Mouse (Mus musculus): ENCODE measurements around the gene Nmt1.

The Nmt1 gene

GRCm38 (mm10) chr11:103100361-103100760 lies 72.4 kb downstream of the Nmt1 start:
- TF ChIP-seq GATA4 (IDR thresholded peaks at IDR 0.05; ENCODE audit: insufficient replicate concordance, low read length): no peak

GRCm38 (mm10) chr11:103101481-103101865 lies 73.5 kb downstream of the Nmt1 start, which contains the start of the genes Plcd3 and Acbd4:
TSS of gene Plcd3 (minus strand) at chr11:103101658.
TSS of gene Acbd4 (plus strand) at chr11:103101682.
- TF ChIP-seq GATA4 (IDR thresholded peaks at IDR 0.05; ENCODE audit: insufficient replicate concordance, low read length): no peak

DNA sequence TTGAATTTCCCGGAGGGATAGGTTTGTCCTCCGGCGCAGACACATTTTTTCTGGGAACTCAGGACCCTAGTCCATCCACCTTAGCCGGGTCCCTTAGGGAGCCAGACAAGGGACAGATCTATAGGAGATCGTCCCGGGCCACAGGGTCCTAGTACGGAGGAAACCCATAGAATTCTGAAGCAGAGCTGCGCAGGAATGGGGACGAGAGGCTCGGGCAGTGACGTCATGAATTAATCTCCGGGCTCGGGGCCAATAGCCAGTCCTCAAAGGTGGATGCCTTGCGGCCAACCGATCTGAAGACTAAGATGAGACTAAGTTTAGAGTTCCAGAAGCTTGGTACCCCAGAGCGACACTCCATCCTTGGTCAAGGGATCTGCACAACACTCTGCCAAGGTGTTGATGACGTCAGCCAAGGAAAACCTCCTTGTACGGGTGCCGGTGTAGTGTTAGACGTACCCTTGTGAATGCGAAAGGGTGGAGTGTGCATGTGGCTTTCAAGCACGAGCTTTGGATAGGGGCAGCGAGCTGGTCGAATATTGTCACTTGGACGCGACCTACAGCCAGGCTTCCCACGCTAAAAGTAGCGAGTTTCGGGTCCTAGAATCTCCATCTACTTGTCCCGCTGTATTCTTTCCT lies 74.0 kb downstream of the Nmt1 start:
- TF ChIP-seq GATA4 (IDR thresholded peaks at IDR 0.05; ENCODE audit: insufficient replicate concordance, low read length): no peak

GRCm38 (mm10) chr11:103102725-103103349 lies 74.8 kb downstream of the Nmt1 start:
- peak; percentile 39; the same call in 1 of the 2 replicates for TF ChIP-seq GATA4 (IDR thresholded peaks at IDR 0.05; ENCODE audit: insufficient replicate concordance, low read length)

DNA sequence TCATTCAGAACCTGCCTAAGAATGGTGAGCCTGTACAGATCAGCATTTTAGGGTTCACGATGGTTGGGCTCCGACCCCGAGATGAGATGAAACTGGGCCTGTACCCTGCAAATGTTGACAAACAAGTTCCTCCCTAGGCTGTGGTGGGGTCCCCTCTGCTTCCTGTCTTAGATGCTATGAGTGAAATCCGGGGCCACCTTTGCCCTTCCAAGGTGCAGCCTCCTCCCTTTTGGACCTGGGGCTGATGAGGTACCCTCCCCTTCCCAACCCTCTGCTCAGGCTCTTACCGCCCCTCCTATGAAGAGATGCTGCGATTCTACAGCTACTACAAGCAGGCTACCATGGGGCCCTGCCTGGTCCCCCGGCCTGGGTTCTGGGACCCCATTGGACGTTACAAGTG lies 75.6 kb downstream of the Nmt1 start:
- TF ChIP-seq GATA4 (IDR thresholded peaks at IDR 0.05; ENCODE audit: insufficient replicate concordance, low read length): no peak

DNA sequence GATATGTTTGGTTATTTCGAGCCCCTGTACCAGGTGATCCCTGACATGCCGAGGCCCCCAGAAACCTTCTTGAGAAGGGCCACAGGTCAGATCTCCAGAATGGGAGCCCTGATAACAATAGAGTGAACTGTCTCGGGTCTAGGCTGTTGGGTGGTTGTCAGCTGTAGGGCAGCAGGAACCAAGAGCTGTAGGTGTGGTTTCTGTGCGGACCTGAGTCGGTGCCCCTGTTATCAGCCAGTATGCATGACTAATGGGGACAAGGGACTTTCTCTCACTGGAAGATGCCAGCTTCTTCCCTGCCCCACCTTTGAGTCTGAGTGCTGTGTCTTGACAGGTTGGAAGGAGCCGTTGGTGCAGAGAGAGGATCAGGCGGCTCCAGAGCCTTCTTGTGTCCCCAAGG lies 76.5 kb downstream of the Nmt1 start:
- TF ChIP-seq GATA4 (IDR thresholded peaks at IDR 0.05; ENCODE audit: insufficient replicate concordance, low read length): no peak

DNA sequence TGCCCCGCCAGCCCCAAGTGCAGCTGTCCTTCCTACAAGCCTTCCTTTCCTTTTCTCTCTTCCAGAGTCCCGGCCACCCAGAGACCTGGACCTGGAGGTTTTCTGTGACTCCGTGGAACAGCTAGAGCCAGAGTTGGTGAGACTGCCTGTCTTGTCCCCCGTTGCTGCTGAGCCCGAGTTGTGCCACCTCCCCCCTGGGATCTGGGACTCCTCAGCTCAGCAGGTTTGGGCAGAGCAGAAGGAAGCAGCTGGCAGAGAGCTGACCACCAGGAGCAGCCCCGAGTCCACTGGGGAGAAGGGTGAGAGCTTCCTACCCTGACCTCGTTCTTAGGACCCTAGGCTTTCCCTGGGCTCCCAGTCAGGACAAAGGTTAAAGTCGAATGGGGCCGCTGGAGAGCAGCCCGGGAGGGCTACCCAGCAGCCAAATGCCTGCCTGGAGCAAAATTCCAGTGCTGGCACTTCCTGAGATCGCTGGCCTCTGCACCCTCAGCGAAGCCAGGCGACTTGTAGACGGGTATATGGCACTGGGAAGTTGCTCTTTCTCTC lies 77.3 kb downstream of the Nmt1 start:
- no peak for TF ChIP-seq GATA4 (IDR thresholded peaks at IDR 0.05; ENCODE audit: insufficient replicate concordance, low read length)

DNA sequence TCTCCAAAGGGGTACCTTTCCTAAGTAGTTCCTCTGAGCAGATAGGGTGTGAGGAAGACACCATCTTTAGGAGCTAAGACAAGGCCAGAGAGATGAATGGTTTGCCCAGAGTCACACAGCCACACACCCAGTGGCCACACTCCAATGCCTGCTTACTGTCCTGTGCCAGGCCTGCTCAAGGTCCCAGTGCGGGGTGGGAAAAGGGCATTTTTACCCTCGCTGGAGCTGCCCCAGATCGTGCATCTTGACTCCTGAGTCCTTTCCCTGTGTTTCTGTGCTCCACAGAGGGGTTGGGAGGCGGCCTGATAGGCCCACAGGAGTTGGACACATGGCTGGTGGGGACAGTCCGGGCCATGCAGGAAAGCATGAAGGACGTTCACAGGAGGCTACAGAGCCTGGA lies 77.8 kb downstream of the Nmt1 start:
- TF ChIP-seq GATA4 (IDR thresholded peaks at IDR 0.05; ENCODE audit: insufficient replicate concordance, low read length): no peak

DNA sequence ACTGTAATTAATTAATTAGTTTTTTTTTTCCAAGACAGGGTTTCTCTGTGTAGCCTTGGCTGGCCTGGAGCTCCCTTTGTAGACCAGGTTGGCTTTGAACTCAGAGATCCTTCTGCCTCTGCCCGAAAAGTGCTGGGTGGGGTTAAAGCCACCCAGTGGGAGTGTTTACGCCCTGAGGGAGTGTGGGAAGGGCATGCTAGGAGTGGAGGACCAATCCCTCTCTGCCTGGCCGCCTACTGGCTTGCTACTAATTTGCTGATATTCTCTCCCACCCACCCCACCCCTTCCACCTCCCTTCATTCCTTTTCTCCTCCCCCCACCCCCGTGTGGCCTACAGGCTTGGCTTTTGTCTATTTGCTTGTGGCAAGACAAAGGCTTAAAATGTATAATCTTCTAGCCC lies 78.4 kb downstream of the Nmt1 start:
- no peak for TF ChIP-seq GATA4 (IDR thresholded peaks at IDR 0.05; ENCODE audit: insufficient replicate concordance, low read length)

GRCm38 (mm10) chr11:103111301-103111700 lies 83.3 kb downstream of the Nmt1 start:
- no peak for TF ChIP-seq GATA4 (IDR thresholded peaks at IDR 0.05; ENCODE audit: insufficient replicate concordance, low read length)

DNA sequence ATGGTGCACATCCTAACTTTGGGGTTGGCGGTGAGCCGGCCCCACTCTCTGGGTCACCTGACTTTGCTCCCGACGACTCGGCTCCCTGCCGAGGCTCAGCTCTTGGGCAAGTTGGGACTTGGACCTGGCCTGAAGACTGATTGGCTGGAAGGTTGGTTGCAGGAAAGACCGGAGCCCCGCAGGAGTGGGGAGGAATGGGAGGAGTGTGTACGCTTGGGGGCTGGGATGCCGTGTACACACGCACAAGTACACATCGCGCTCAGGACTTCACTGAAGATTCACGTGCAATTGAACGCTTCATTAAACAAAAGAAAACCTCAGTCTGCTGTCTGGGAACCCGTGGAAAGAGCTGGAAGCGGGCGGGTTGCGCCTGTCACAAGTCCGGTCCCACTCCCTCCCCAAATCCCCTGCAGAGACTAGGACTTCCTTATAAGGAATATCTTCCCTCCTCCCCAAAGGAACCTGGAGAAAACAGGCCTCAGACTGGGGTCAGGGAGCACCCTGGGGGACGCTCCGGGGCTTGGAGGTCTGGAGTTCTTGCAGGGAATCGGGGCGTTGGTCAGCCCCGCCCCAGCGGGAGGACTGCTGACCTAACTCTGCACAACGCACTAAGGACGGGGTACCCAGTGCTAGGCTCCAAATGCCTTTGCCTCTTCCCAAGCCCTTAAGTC lies 84.0 kb downstream of the Nmt1 start:
- no peak for TF ChIP-seq GATA4 (IDR thresholded peaks at IDR 0.05; ENCODE audit: insufficient replicate concordance, low read length)

- no peak for TF ChIP-seq GATA4 (IDR thresholded peaks at IDR 0.05; ENCODE audit: insufficient replicate concordance, low read length)
Measured at GRCm38 (mm10) chr11:103112552-103112912, 84.5 kb downstream of the Nmt1 start.

DNA sequence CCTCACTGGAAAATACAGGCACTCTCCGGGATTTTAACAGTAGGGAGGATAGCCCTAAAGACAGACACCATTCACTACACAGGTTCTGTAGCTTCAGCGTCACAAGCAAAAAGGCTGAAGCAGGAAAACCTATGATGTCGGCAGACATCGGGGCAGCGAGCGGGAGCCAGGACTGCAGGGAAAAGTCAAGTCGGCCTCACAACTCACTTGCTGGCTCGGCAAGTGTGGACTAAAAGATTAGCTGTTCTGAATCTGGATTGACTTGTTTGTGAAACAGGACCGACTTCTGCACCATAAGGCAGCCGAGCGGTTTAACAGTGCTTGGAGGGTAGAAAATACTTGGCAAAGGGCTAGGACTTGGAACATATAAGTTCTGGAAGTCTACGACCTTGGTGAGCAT lies 85.0 kb downstream of the Nmt1 start:
- TF ChIP-seq GATA4 (IDR thresholded peaks at IDR 0.05; ENCODE audit: insufficient replicate concordance, low read length): no peak

- TF ChIP-seq GATA4 (IDR thresholded peaks at IDR 0.05; ENCODE audit: insufficient replicate concordance, low read length): no peak
Measured at GRCm38 (mm10) chr11:103113771-103114170, 85.8 kb downstream of the Nmt1 start.

DNA sequence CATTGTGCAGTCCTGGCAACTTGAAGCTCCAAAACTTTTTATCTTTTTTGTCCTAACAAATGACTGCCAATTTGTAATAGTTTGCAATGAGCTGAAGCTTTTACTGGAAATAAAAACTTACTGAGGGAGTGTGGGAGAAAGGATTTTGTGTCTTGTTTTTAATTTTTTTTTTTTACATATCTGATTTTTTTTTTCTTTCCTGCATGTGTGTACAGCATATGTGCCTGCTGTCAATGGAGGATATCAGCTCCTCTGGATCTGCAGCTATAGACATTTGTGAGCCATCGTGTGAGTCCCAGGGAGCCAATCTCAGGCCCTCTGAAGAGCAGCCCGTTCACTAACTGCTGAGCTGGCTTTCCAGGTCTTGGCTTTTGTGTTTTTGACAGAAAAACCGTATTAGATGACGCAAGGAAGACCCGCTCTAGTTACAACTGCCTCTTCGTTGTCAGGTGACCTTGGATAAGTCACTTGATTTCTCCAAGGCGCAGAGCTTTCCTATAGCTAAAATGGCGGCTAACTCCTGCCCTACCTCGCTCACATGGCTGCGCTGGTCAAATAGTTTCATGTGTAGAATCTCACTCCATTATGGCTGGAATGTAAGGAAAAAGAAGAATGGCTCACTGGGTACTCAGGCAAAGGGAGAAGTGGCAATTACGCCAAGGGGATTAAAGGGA lies 86.4 kb downstream of the Nmt1 start:
- no peak for TF ChIP-seq GATA4 (IDR thresholded peaks at IDR 0.05; ENCODE audit: insufficient replicate concordance, low read length)
